In genomic region chr3:31056047-31056650, GRCm38 (mm10) we compare ENCODE assay signal across 7 mouse cellular contexts. TPM values are rescaled to one million over a fixed set of nuclear protein-coding genes. Genes with fewer than 3 reads are reported as not detected.
A peak's percentile ranks its signal among the peaks of the same experiment; 100 is the strongest.
DNase-seq lines count a peak whose midpoint lies in the region; ATAC-seq and TF ChIP-seq lines count a peak whose summit lies in the region.

No protein-coding gene starts in this region.

- WGBS in forebrain, embryonic 14.5 days = 32% methylated on average over 17 of the region's 17 CpGs
- WGBS in hindbrain, embryonic 13.5 days = 31% methylated on average over 17 of the region's 17 CpGs
- WGBS in liver, adult 2 months = 15% methylated on average over 17 of the region's 17 CpGs

- peak overlapping the region; percentile 61 for H3K9ac ChIP-seq in MEL (ENCODE audit: control insufficient read depth, low read depth, low read length, poor library complexity, severe bottlenecking)
- no peak overlapping the region for H3K9ac ChIP-seq in forebrain, embryonic 14.5 days (ENCODE audit: low read length)
- H3K9ac ChIP-seq in hindbrain, embryonic 13.5 days = no peak overlapping the region
- 0 out of 2 replicates have a peak overlapping the region, but pooled peaks have one; percentile 5 for H3K9ac ChIP-seq in liver, adult 2 months (ENCODE audit: low read depth, low read length)

- ATAC-seq in forebrain, embryonic 14.5 days = peak; percentile 44; the same call in 1 of the 2 replicates
- ATAC-seq in hindbrain, embryonic 13.5 days (ENCODE audit: low FRiP score) = peak; percentile 67

- TF ChIP-seq CTCF in MEL (IDR thresholded peaks at IDR 0.05 in 2 of 3, conservative IDR thresholded peaks at IDR 0.05 in 1 of 3; ENCODE audit: control insufficient read depth in 1 of 3, insufficient read depth in 1 of 3, low read depth in 2 of 3, low read length in 3 of 3, poor library complexity in 1 of 3, severe bottlenecking in 1 of 3) = no peak
- TF ChIP-seq CTCF in liver, adult 2 months (IDR thresholded peaks at IDR 0.05; ENCODE audit: low read depth, low read length) = no peak

- H3K4me2 ChIP-seq in forebrain, embryonic 14.5 days (ENCODE audit: low read length) = peak overlapping the region; percentile 54
- H3K4me2 ChIP-seq in hindbrain, embryonic 13.5 days = peak overlapping the region; percentile 49

- peak; percentile 81 for DNase-seq in MEL (ENCODE audit: low read depth, low spot score)
- peak; percentile 63 for DNase-seq in adrenal gland, adult 2 months
- DNase-seq in forebrain, embryonic 14.5 days (ENCODE audit: low spot score) = no peak
- DNase-seq in liver, adult 2 months (ENCODE audit: extremely low read depth, low read depth, low spot score) = peak; percentile 12
- peak; percentile 62 for DNase-seq in naive thymus-derived CD4-positive, alpha-beta T cell, adult 2 months (ENCODE audit: low read depth)
- peak; percentile 6 to 11 for DNase-seq in urinary bladder, postnatal 36 days (ENCODE audit: low spot score in 2 of 2)

- peak overlapping the region; percentile 48; the same call in 1 of the 2 replicates for H3K27ac ChIP-seq in MEL (ENCODE audit: control insufficient read depth, low read depth, low read length)
- H3K27ac ChIP-seq in forebrain, embryonic 14.5 days (ENCODE audit: low read depth, low read length) = no peak overlapping the region
- H3K27ac ChIP-seq in hindbrain, embryonic 13.5 days = no peak overlapping the region
- no peak overlapping the region for H3K27ac ChIP-seq in liver, adult 2 months (replicated peaks; ENCODE audit: insufficient read depth, low read depth, low read length)

- no peaks in the 10 kb centered on the region for H3K27me3 ChIP-seq in MEL (ENCODE audit: control insufficient read depth in 1 of 2, insufficient read depth in 2 of 2, low read length in 2 of 2)
- H3K27me3 ChIP-seq in forebrain, embryonic 14.5 days (replicated peaks; ENCODE audit: control insufficient read depth, insufficient read depth, low read length) = no peaks in the 10 kb centered on the region
- H3K27me3 ChIP-seq in hindbrain, embryonic 13.5 days = no peaks in the 10 kb centered on the region
- H3K27me3 ChIP-seq in liver, adult 2 months (ENCODE audit: control insufficient read depth, insufficient read depth, low read length) = no peaks in the 10 kb centered on the region

- no peak for TF ChIP-seq POLR2A in MEL (IDR thresholded peaks at IDR 0.05; ENCODE audit: control insufficient read depth in 1 of 2, insufficient read depth in 1 of 2, low read depth in 1 of 2, low read length in 2 of 2, poor library complexity in 1 of 2)
- TF ChIP-seq POLR2A in liver, adult 2 months (IDR thresholded peaks at IDR 0.05; ENCODE audit: extremely low read depth, insufficient read depth, low read length) = no peak

- H3K36me3 ChIP-seq in MEL (ENCODE audit: control insufficient read depth in 1 of 2, insufficient read depth in 2 of 2, low read length in 2 of 2) = peaks cover 0 to 6% of the 10 kb centered on the region in 2 experiments; a peak in 2 of 4 replicates
- H3K36me3 ChIP-seq in forebrain, embryonic 14.5 days (ENCODE audit: control insufficient read depth, insufficient read depth, low read length) = no peaks in the 10 kb centered on the region; the same call in 1 of the 2 replicates
- H3K36me3 ChIP-seq in hindbrain, embryonic 13.5 days = peaks cover 10% of the 10 kb centered on the region; the same call in 1 of the 2 replicates
- peaks cover 2% of the 10 kb centered on the region; the same call in 1 of the 2 replicates for H3K36me3 ChIP-seq in liver, adult 2 months (ENCODE audit: control insufficient read depth, insufficient read depth, low read length)

- TF ChIP-seq EP300 in MEL (IDR thresholded peaks at IDR 0.05; ENCODE audit: low read depth in 1 of 2, low read length in 2 of 2) = no peak

- peaks cover 0 to 10% of the 10 kb centered on the region in 2 experiments; a peak in 1 of 4 replicates for H3K4me1 ChIP-seq in MEL (ENCODE audit: control insufficient read depth in 1 of 2, insufficient read depth in 2 of 2, low read length in 2 of 2)
- H3K4me1 ChIP-seq in forebrain, embryonic 14.5 days (ENCODE audit: control insufficient read depth, insufficient read depth, low read length) = 0 out of 2 replicates have a peak, but pooled peaks cover 2% of the 10 kb centered on the region
- H3K4me1 ChIP-seq in hindbrain, embryonic 13.5 days (replicated peaks) = peaks cover 8% of the 10 kb centered on the region; the same call in 1 of the 2 replicates
- no peaks in the 10 kb centered on the region for H3K4me1 ChIP-seq in liver, adult 2 months (ENCODE audit: control insufficient read depth, insufficient read depth, low read length)

- no peaks in the 10 kb centered on the region for H3K9me3 ChIP-seq in MEL (replicated peaks; ENCODE audit: insufficient read depth, low read length)
- H3K9me3 ChIP-seq in forebrain, embryonic 14.5 days (replicated peaks; ENCODE audit: control insufficient read depth, low read length) = no peaks in the 10 kb centered on the region
- H3K9me3 ChIP-seq in hindbrain, embryonic 13.5 days = no peaks in the 10 kb centered on the region

- no peaks in the 10 kb centered on the region; the same call in 1 of the 2 replicates for H3K79me2 ChIP-seq in MEL (ENCODE audit: control insufficient read depth, insufficient read depth, low read length, poor library complexity)
- H3K79me2 ChIP-seq in liver, adult 2 months (ENCODE audit: control insufficient read depth, insufficient read depth, low read length) = no peaks in the 10 kb centered on the region

- peak overlapping the region; percentile 65 to 97 for H3K4me3 ChIP-seq in MEL (ENCODE audit: control insufficient read depth in 1 of 2, insufficient read depth in 1 of 2, low read depth in 2 of 2, low read length in 2 of 2)
- no peak overlapping the region for H3K4me3 ChIP-seq in forebrain, embryonic 14.5 days (ENCODE audit: low read depth, low read length)
- H3K4me3 ChIP-seq in hindbrain, embryonic 13.5 days = peak overlapping the region; percentile 32
- H3K4me3 ChIP-seq in liver, adult 2 months (ENCODE audit: insufficient read depth, low read depth, low read length) = peak overlapping the region; percentile 40

- peak; percentile 18; the same call in 1 of the 2 replicates for TF ChIP-seq RAD21 in MEL (IDR thresholded peaks at IDR 0.05; ENCODE audit: low read depth, low read length)

TF ChIP-seq in MEL, 35 proteins besides CTCF, POLR2A, EP300 and RAD21 (continues in another document):
- TF ChIP-seq ETS1 (IDR thresholded peaks at IDR 0.05; ENCODE audit: low read depth, low read length) (no peak), CHD1 (IDR thresholded peaks at IDR 0.05; ENCODE audit: low read depth, low read length) (no peak), POLR2AphosphoS2 (IDR thresholded peaks at IDR 0.05; ENCODE audit: low read length) (no peak), CHD2 (IDR thresholded peaks at IDR 0.05; ENCODE audit: low read length) (no peak), MAX (IDR thresholded peaks at IDR 0.05; ENCODE audit: low read length) (no peak), HCFC1 (IDR thresholded peaks at IDR 0.05; ENCODE audit: low read depth, low read length) (peak; percentile 49; the same call in 1 of the 2 replicates), USF1 (IDR thresholded peaks at IDR 0.05; ENCODE audit: low read depth, low read length) (no peak), POLR2AphosphoS5 (IDR thresholded peaks at IDR 0.05; ENCODE audit: borderline replicate concordance, low read depth, low read length) (no peak), UBTF (IDR thresholded peaks at IDR 0.05; ENCODE audit: borderline replicate concordance, insufficient read depth, low read depth, low read length) (no peak), MXI1 (IDR thresholded peaks at IDR 0.05; ENCODE audit: low read depth, low read length) (no peak; the same call in 1 of the 2 replicates), MYC (IDR thresholded peaks at IDR 0.05; ENCODE audit: low read depth, low read length) (no peak), ZNF384 (IDR thresholded peaks at IDR 0.05; ENCODE audit: low read depth, low read length) (no peak; the same call in 1 of the 2 replicates), MAFK (IDR thresholded peaks at IDR 0.05; ENCODE audit: borderline replicate concordance, low read depth, low read length) (0 out of 2 replicates have a peak, but pooled peaks have one; percentile 33), TCF12 (IDR thresholded peaks at IDR 0.05; ENCODE audit: low read depth, low read length) (no peak), ZKSCAN1 (IDR thresholded peaks at IDR 0.05; ENCODE audit: low read depth, low read length) (no peak), SIN3A (IDR thresholded peaks at IDR 0.05; ENCODE audit: low read length) (no peak; the same call in 1 of the 2 replicates), E2F4 (IDR thresholded peaks at IDR 0.05; ENCODE audit: borderline replicate concordance, low read depth, low read length) (no peak), MAZ (IDR thresholded peaks at IDR 0.05; ENCODE audit: low read depth, low read length) (no peak), BHLHE40 (IDR thresholded peaks at IDR 0.05; ENCODE audit: borderline replicate concordance, low read depth, low read length) (no peak), NELFE (IDR thresholded peaks at IDR 0.05; ENCODE audit: low read depth, low read length) (peak; percentile 31; the same call in 1 of the 2 replicates), GABPA (IDR thresholded peaks at IDR 0.05; ENCODE audit: low read depth, low read length) (no peak), ELF1 (IDR thresholded peaks at IDR 0.05; ENCODE audit: low read depth, low read length) (0 out of 2 replicates have a peak, but pooled peaks have one; percentile 15), ZC3H11A (IDR thresholded peaks at IDR 0.05; ENCODE audit: low read depth, low read length) (no peak), KAT2A (conservative IDR thresholded peaks at IDR 0.05; ENCODE audit: low read depth, low read length) (no peak), NRF1 (IDR thresholded peaks at IDR 0.05; ENCODE audit: insufficient read depth, low read depth, low read length, poor library complexity, severe bottlenecking) (peak; percentile 69), TBP (IDR thresholded peaks at IDR 0.05; ENCODE audit: low read depth, low read length) (peak; percentile 93), RCOR1 (IDR thresholded peaks at IDR 0.05; ENCODE audit: low read depth, low read length) (no peak)

RNA-seq across cellular contexts. Expression of gene Skil, which starts 38.7 kb away (rescaled TPM):
- total RNA-seq in MEL (2012; rRNA removed) = 7.4 and 7.5 TPM in 2 replicates
- 1 to 10 TPM in 1 of 2 experiments, not detected in 1; 8.6 TPM for polyA plus RNA-seq in MEL (2012; ENCODE audit: insufficient read depth in 1 of 2, insufficient read length in 2 of 2, low read depth in 1 of 2, low replicate concordance in 2 of 2, missing spikeins in 1 of 2)
- 10 to 100 TPM; 36.2 to 36.9 TPM for total RNA-seq in adrenal gland, adult 2 months (2021)
- 2.0 and 2.1 TPM in 2 replicates for polyA plus RNA-seq in adrenal gland, adult 2 months (2012; rRNA removed)
- 24.2 and 36.0 TPM in 2 replicates for polyA plus RNA-seq in forebrain, embryonic 14.5 days (2014; fragmentation: Nextera tagmentation; extraction: Ambion mirVana)
- 33.5 and 34.4 TPM in 2 replicates for polyA plus RNA-seq in hindbrain, embryonic 13.5 days (2015; fragmentation: Nextera tagmentation; extraction: Ambion mirVana)
- 5.8 and 6.9 TPM in 2 replicates for total RNA-seq in liver, adult 2 months (2014; rRNA removed)
- polyA plus RNA-seq in liver, adult 2 months (2012; rRNA removed) = 1.7 and 2.0 TPM in 2 replicates

Comparison
In these comparisons a context has a peak if more than half of its experiments do, and no peak if none do; other contexts are left out.
1. H3K9ac ChIP-seq: peak in MEL (single experiment) and liver, adult 2 months (single experiment); none in forebrain, embryonic 14.5 days (single experiment) and hindbrain, embryonic 13.5 days (single experiment).